Mouse (Mus musculus) embryonic fibroblast, embryonic 13.5 days (primary cell): ENCODE measurements around the gene Ttc28.

Source experiments
- CTCF ChIP-seq: IDR thresholded peaks from 2 replicates; pipeline ENCODE4 v1.5.1; 2011; ENCODE audit warnings: mild to moderate bottlenecking, control low read depth, low read length, moderate library complexity, borderline replicate concordance; ENCODE audit not compliant: insufficient read depth
- POLR2A ChIP-seq: IDR thresholded peaks from 2 replicates; pipeline ENCODE4 v1.6.1; 2011; ENCODE audit warnings: low read depth, mild to moderate bottlenecking, control low read depth, low read length, moderate library complexity

GRCm38 (mm10) chr5:110949791-110950190, 70.2 kb downstream of the Ttc28 start:
- TF ChIP-seq CTCF = no peak
- no peak for TF ChIP-seq POLR2A
